Mouse (Mus musculus): ENCODE data around the gene Arr3. TPM values are rescaled to one million over a fixed set of nuclear protein-coding genes. Genes with fewer than 3 reads are reported as not detected.

Gene Arr3
- total RNA-seq (2021) = 1 to 10 TPM; 1.3 to 2.3 TPM

DNA sequence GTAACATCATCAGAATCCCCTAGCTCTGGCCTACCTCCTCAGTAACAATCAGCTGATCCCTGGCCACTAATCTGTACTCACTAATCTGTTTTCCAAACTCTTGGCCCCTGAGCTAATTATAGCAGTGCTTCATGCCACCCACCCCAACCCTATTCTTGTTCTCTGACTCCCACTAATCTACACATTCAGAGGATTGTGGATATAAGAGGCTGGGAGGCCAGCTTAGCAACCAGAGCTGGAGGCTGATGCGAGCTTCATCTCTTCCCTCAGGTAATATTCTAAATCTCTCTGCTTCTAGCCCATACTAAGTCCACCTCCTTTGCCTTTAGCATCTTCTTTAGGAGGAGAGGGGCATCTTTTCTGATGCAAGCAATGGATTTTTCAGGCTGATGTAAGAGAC is at the start of gene Arr3:
Arr3 (plus strand) TSS at position 184 of the 400 bp plus-strand sequence.
- intact Hi-C loops (cut with DNase I) = no loop called here
- DNase-seq (ENCODE audit: low spot score in 2 of 2) = peak in 1 of 2 experiments; percentile 38

DNA sequence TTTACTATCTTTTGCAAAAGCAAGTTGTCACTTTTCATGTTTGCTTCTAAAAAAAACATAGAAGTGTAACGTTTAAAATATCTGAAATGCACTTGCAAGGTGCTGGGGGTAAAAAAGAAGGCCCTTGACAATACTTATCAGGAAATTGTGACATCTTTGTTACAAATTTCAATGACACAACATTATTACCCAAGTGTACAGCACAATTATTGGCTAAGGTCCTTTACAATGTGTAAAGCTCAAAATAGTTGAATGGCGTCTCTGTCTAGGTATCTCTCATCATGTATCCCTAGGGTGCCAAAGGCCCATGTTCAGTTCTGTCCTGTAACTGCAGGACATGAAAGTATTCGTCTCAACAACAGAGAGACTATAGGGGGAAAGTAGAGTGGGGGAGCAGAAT is 49.3 kb upstream of the Arr3 start:
- intact Hi-C loops (cut with DNase I) = no loop called here
- no peak for DNase-seq (ENCODE audit: low spot score in 2 of 2)

DNA sequence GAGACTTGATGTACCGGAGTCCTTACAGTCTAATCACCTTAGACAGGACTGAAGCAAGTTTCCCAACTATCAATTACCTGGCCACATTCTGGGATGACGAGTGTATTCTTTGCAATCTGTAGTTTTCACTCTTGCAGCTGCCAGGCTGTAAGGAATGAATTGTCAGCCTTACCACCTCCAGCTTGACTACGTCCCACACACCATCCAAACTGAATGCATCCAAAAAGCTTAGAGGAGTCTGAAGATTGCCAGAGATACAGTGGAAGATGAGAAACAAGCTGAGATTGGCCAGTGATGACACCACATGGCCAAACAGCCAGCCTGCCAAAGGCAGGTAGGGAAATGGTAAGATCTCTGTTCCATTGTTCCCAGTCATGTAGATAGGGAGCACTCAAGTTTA is 39.6 kb upstream of the Arr3 start:
- peak in 1 of 2 experiments; percentile 60 for DNase-seq (ENCODE audit: low spot score in 2 of 2)
- intact Hi-C loops (cut with DNase I) = no loop called here

DNA sequence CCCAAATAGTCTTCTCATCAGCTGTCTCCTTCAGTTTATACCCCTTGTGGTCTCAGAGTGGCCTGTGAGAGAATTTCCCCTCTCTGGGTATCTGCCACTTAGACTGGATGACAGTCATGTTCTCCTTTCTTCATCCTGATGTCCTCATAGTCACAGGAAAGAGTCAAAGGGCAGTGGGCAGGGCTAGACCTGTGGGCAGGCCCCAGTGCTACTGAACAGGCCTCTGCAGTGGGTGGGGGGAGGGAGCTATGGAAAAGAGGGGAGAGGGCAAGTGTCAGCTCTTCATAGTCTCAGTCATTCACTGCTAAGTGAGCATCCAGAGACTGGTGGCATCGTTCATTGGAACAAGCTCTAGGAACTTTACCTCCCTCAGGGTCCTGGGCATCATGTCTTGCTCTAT is 33.3 kb upstream of the Arr3 start, which contains the start of gene Awat1:
Awat1 (plus strand) TSS at position 301 of the 400 bp plus-strand sequence.
- intact Hi-C loops (cut with DNase I) = no loop called here
- no peak for DNase-seq (ENCODE audit: low spot score in 2 of 2)

DNA sequence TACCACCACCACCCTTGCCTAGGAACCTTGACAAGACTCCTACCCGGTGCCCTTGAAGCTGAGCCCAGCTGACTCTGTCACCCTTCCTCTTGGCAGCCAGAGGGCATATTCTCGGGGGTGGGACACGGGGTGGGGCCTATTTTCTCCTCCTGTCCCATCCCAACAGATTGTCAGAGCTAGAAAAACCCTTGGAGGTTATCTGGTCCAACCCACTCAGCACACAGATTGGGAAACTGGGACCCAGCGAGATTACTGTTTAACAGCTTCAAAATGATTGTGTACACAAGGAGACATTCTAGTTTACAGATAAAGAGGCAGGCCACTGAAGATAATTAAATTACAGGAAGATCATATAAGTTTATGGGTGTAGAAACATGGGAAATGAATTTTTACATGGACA is 10.5 kb upstream of the Arr3 start, which contains the start of gene P2ry4:
P2ry4 (minus strand) TSS at position 79 of the 400 bp plus-strand sequence.
- intact Hi-C loops (cut with DNase I) = no loop called here
- no peak for DNase-seq (ENCODE audit: low spot score in 2 of 2)

DNA sequence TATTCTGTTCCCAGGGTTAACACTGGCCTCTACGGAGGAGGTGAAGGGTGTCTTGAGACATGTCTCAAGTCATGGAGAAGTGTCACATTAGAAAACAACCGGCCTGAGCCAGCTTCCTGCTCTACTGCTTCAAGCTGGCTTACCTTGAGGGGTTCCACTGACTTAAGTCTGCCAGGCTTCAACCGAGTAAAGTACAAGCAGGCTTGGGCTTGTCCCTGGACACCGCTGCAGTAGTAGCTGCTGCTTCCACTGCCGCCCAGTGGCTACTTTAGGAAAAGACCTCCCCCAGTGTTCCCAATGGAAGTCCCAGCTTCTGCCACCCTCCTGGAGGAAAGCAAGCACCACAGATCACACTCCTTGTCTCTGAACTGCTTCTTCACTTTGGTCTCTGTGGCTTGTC is 7.9 kb upstream of the Arr3 start:
- intact Hi-C loops (cut with DNase I) = no loop called here
- peak; percentile 35 to 74 for DNase-seq (ENCODE audit: low spot score in 2 of 2)

DNA sequence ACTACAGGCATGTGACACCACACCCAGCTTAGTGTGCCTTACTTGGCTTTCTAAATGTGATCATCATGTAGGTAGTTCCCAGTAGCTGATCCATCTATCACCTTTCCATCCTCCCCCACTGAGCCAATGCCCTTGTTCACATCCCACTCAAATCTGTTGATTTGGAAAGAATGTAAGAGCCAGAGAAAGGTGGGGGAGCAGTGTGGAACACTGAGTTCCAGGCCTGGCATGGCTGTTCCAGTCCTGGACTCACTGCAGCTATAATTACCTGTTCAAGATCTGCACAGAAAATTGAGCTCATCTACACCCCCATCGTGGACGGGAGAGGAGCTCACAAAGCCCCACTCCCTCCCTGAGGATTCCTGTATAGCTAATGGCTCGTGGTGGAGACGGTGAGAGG is 5.5 kb upstream of the Arr3 start:
- intact Hi-C loops (cut with DNase I) = loop anchor here (2.0 kb wide), 1 partner anchor 83 kb away; no protein-coding TSS in a partner anchor
- DNase-seq (ENCODE audit: low spot score in 2 of 2) = peak; percentile 26 to 64

DNA sequence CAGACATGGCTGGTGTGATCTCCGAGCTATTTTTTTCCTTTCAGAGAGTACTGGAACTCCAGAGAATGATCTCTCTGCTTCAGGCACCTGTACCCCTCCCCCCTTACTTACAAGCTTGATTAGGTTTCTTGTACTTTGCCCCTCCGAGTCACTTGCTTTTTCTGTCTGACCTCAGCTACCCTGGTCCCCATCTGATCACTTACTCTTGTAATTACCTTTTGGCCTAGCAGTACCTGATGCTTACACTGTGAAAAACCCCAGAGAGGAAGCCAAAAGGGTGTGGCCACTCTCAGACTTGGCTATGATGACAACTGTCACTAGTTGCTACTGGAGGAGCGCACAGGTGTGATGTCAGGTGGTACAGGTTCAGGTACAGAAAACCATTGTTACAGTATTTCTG is 13.2 kb downstream of the Arr3 start:
- intact Hi-C loops (cut with DNase I) = no loop called here
- DNase-seq (ENCODE audit: low spot score in 2 of 2) = no peak

DNA sequence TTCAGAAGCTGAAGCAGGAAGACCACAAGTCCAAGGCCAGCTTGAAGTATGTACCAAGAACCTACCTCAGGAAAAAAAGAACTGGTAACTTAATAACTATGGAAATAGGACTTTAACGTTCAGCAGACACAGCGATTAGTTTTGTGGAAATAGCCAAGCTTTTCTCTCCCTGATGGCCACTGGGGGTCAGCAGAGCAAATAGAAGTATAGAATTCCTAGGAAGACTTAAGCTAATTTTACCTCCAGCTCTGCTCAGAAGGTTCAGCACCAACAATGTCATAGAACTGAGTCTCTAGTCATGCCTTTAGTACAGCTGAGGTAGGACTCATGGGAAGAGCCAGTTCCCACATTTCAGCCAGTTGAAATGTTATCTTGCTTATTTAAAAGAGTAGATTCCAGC is 16.1 kb downstream of the Arr3 start:
- no peak for DNase-seq (ENCODE audit: low spot score in 2 of 2)
- intact Hi-C loops (cut with DNase I) = loop anchor here (10.0 kb wide), 1 partner anchor 113 kb away; no protein-coding TSS in a partner anchor

DNA sequence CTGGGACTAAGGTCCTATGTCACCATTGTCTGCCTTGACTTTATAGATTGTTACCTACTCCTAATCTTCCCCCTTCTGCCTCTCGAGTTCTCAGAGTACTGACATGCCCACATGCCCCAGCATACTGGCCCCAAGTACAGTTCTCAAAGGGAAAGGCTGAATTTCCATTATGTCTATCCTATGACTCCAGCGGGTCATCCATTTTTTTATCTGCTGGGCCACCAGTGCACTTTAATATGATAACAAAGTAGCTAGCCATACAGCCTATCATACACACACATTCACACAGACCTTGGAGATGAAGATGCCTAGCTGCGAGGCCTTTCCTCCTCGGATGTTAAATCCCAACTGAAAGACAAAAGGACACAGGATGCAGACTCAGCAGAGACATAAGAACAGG is 18.9 kb downstream of the Arr3 start:
- intact Hi-C loops (cut with DNase I) = loop anchor here (10.0 kb wide), 1 partner anchor 111 kb away; no protein-coding TSS in a partner anchor
- DNase-seq (ENCODE audit: low spot score in 2 of 2) = no peak

DNA sequence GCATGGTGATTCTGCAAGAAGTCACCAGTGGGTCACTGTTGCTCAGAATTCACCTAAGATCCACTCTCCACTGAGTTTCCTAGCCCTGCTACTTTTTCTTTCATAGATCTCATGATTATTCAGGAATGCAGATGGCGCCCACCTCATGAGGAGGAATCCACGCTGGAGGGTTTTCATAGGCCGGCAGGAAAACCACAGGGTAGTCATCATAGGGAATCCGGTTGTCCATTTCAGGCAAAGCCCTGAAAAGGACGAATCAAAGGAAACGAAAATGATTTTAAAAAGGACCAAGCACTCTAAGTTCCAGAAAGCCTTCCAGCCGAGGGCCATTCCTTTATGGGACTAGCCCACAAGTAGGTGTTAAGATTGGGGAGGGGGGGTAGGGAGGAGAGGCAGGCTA is 19.8 kb downstream of the Arr3 start:
- no peak for DNase-seq (ENCODE audit: low spot score in 2 of 2)
- intact Hi-C loops (cut with DNase I) = loop anchor here (10.0 kb wide), 1 partner anchor 110 kb away; no protein-coding TSS in a partner anchor

DNA sequence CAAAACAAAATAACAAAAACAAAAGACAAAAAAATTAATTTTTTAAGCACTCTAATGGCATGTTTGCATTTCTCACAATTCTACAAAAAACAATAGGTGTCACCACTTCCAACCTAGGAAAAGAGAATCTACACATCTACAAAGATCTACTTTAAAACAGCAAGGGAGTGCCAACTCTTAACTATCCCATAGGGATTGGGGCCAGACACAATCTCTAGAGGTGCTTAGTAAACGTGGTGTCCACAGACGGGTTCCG is 20.2 kb downstream of the Arr3 start, which contains the start of gene Kif4:
Kif4 (plus strand) TSS at position 192 of the 256 bp plus-strand sequence.
- intact Hi-C loops (cut with DNase I) = loop anchor here (10.0 kb wide), 1 partner anchor 109 kb away; no protein-coding TSS in a partner anchor
- no peak for DNase-seq (ENCODE audit: low spot score in 2 of 2)

DNA sequence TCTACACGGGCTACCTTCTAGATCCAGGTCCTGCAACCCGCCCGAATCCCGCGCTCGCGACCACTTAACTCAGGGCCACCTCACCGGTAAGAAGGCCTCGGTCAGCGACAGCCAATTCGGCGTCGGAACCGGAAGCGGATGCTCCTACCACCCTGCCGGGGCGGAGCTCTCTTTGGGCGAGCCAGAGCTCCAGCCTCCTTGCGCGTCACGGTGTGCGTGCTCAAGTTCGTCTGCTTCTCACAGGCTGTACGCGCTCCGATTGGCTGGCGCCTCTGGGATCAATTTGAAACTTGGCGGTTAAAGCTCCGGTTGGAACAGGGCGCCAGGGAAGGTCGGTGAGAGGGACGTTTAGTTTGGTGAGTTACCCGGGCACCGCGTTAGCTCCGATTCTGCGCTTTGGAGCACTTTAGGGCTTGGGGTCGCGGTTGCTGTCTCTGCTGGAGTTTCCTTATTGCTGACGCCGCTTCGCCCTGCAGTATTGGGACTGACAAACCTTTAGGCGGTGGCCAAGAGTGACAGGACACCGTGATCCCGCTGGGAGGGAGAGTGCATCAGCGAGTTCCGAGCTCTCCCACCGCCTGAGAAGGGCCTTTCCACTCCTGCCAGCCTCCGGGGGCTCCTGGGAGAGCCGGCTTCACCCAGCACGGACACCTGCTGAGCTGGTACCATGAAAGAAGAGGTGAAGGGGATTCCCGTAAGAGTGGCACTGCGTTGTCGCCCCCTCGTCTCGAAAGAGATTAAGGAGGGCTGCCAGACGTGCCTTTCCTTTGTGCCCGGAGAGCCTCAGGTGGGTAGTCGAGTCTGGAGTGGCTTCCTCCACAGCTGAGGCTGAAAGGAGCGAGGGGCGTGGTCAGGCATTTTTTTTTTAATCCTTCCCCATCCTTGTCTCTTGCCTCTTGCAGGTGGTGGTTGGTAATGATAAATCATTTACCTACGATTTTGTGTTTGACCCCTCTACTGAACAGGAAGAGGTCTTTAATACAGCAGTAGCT is 20.8 kb downstream of the Arr3 start, which contains the start of gene Pdzd11:
Pdzd11 (minus strand) TSS at position 767 of the 992 bp plus-strand sequence.
- peak; percentile 86 to 93 for DNase-seq (ENCODE audit: low spot score in 2 of 2)
- intact Hi-C loops (cut with DNase I) = loop anchor here (10.0 kb wide), 1 partner anchor 109 kb away; no protein-coding TSS in a partner anchor

DNA sequence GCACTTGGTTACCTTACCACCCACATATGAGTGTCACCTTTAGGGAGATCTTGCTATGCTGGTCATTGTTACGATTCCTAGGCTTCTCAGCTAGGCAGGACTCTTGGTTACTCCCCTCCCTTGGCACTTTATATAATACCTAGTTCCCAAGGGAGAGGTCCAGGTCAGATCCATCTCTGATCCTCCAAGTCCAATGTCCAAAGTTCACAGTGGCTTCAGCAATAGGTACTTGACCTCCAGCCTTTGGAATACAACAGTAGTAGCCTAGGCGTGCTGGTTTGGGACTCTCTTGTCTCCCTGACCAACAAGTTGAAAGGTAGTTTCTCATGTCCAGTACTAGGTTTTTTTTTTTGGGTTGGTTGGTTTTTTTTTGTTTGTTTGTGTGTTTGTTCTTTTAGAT is 23.8 kb downstream of the Arr3 start:
- intact Hi-C loops (cut with DNase I) = loop anchor here (10.0 kb wide), 1 partner anchor 106 kb away; no protein-coding TSS in a partner anchor
- no peak for DNase-seq (ENCODE audit: low spot score in 2 of 2)

DNA sequence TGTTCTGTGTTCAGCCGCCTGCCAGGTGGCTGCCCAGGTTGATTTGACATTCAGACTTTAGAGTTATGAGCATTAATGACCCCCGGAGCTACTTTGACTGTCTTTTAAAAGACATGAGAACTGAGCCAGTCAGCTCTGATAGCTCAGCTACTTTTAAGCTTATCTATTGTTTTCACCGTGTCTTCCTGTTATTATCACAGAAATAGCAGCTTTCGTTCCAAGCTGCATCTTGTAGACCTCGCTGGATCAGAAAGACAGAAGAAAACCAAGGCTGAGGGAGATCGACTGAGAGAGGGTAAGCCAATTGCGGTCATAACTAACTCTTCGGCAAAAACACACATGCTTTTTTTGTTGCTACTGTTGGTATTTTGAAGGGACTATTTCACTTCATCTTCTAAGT is 33.2 kb downstream of the Arr3 start:
- intact Hi-C loops (cut with DNase I) = no loop called here
- DNase-seq (ENCODE audit: low spot score in 2 of 2) = no peak

DNA sequence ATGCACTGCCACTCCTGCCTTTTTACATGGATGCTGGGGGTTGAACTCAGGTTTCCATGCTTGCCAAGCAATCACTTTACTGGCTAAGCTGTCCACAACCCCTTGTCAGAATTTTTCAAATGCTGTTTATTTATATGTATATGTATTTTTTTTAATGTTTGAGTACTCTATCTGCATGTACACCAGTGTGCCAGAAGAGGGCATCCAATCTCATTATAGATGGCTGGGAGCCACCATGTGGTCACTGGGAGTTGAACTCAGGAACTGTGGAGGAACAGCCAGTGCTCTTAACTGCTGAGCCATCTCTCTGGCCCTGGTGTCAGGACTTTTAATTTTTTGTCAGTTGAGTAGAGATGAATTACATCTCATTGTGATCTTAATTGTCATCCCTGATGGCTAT is 47.6 kb downstream of the Arr3 start:
- DNase-seq (ENCODE audit: low spot score in 2 of 2) = no peak
- intact Hi-C loops (cut with DNase I) = no loop called here

DNA sequence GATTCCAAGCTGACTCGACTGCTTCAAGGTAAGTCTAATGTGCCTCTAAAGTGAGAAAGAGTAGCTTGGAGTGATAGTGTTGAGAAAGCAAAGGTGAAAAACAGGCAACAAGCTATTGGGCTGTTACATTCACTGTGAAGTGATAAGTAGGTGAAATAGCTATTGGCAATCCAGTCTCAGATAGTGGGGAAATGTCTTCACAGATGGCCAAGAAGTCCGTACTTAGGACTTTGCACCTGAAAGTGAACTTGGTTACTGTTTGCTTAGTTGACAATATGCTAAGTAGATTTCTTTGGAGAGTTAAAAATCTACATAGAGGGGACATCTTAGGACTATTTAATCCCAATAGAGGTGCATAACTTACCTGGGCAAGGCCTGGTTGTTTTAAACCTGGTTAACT is 59.5 kb downstream of the Arr3 start:
- no peak for DNase-seq (ENCODE audit: low spot score in 2 of 2)
- intact Hi-C loops (cut with DNase I) = no loop called here
